Mouse (Mus musculus) lung, postnatal 14 days (tissue): Measurements from ENCODE around the gene Shisal2b.
"Not testable (repeated sequence)": the region's sequence is repeated elsewhere in the genome, so short reads cannot be mapped to it uniquely, and the experiment has no call there.

ENCODE experiments used
- DNase-seq: peaks from one replicate; pipeline ENCODE4 v3.0.0; 2021

Shisal2b gene

GRCm38 (mm10) chr13:104863127-104863979 is at the start of gene Shisal2b:
Shisal2b (minus strand) TSS chr13:104863893.
- DNase-seq = peak; percentile 2

- DNase-seq = not testable (repeated sequence)
Measured at GRCm38 (mm10) chr13:104911626-104912025, 47.9 kb upstream of the Shisal2b start.

DNA sequence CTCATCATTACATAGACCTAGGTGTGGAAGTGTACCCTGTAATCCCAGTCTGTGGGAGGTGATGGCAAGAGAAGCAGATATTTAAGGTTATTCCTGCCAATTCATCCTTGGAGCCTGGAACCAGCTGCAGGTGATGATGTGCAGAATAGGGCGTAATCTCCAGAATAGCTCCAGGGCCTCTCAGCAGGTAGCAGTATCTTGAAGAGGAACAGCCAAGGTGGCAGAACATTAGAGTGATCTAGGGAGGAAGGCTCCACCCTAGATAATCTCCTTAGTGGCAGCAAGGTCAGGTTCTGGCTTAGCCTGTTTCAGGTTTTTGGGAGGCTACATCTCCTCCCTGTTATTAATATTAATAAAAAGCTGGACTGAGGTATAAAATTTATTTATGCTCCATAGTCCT is 47.3 kb upstream of the Shisal2b start:
- DNase-seq = not testable (repeated sequence)

DNA sequence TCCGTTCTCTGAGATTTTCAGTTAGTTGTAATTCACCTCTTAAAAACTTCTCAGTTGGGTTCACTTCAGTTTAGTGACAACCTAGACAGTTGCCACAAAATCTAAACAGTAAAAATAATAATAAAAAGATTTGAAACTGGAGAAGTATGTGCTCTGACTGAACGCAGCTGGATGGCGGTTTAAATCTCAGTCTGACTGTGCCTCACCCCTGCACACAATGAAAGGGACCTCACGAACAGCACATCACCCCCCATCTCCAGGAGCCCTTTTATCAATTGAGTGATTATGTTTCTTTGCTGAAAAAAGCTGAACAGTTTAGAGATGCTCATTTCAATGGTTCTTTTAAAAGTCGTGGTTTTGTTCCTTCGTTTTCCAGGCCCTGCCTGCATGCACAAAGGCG is 45.0 kb upstream of the Shisal2b start:
- DNase-seq = no peak

DNA sequence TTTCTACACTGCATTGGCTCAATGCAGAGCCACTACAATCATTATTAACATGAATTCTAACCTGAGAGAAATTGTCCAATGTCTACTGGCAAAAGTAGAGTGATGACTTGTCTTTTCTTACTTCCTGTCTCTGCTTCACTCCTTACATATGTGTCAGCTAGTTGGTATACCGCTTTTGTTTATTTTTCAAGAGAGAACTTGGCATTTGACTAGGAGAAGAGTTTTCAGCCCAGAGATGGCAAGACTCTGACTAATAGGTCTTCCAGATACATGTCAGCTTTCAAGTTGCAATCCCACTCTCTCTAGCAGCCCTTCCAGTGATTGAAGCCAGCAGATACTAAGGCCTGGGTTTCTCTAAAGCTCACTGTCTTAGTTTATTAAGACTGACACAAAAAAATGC is 31.1 kb upstream of the Shisal2b start:
- no peak for DNase-seq

- no peak for DNase-seq
Measured at GRCm38 (mm10) chr13:104892337-104892736, 28.6 kb upstream of the Shisal2b start.

DNA sequence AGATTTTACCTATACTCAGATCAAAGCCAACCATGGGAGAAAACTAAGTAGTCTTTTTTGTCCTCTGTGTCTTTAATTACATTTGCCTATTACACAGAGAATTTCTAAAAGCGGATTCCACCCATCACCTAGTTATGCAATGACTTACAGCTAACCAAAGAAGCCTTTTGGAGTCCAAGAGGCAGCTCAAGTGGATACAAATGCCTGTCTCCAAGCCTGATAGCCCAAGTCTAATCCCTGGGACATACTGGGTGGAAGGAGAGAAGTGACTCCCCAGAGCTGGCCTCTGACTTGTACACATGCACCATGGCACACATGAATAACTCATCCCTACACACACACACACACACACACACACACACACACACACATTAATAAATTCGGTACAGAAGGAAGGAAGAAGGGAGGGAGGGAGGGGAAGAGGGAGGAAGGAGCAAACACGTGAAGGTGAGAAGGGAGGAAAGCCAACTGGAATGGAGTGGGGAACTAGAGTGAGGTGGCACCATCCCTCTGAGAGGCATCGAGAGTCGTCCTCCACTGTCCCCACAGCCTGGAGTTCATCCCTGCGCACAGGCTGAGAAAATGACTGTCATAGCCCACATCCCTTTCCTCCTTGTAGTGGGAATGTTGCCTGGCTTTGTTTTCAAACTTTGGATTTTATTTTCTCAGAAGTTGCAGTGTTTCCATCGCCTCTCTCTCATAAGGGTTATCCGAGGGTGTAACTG is 22.8 kb upstream of the Shisal2b start:
- DNase-seq = no peak

GRCm38 (mm10) chr13:104883566-104884249 is 20.0 kb upstream of the Shisal2b start:
- DNase-seq = no peak

GRCm38 (mm10) chr13:104878508-104878907 is 14.8 kb upstream of the Shisal2b start:
- DNase-seq = no peak

- DNase-seq = no peak
Measured at GRCm38 (mm10) chr13:104869907-104870306, 6.2 kb upstream of the Shisal2b start.

DNA sequence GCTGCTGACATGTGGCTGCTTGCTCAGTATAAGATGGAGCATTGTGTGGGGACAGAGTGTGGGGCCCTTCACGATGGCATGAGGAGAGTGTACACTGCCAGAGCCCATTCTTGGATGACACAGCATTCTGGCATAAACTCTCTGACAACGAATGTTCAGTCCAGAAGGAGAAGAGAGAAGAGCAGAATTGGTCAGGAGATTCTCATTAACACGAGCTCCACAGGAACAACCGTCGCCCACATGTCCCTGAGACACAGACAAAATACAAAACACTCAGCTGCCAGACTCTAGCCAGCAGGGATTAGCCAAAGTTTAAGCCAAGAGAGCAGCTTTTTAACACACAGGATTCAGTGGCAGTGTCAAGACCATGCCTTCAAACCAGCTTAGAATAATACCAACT is 3.0 kb upstream of the Shisal2b start:
- DNase-seq = no peak

DNA sequence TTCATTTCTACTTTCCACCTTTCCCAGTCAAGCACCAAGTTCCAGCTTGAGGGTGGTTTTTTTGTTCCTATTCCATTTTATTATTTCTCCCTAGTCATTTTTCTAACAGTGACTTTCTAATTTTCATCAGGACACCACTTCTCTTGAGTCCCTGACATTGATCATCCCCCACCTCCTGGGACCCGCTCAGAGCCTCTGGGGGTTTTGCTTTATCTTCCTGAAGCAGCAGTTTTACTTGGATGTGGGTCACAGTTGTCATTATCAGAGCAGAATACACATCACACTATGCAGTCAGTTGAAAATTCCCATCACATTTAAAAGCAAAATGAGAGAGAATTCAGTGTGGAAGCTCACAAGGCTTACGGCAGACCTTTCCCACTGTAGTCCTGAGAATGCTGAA is 10.0 kb downstream of the Shisal2b start:
- no peak for DNase-seq

GRCm38 (mm10) chr13:104843295-104844089 is 20.2 kb downstream of the Shisal2b start:
- DNase-seq = no peak

DNA sequence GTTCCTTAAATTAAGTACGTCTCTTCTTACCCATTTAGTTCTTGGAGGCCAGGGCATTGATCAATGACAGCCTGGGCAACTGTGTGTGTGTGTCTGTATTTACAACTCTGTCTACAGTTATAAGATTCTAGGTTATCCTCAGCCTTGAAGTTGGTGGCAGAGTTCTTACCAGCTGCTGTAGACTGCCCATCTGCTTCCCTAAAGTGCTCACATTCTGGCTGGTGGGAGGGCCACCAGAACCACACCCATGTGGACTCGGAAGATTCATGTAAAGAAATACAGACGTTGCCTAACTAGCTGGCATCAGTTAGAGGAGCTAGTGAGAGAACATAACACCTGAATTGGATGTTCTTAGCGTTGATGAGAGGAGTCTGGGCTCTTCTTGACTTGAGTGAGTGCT is 21.8 kb downstream of the Shisal2b start:
- no peak for DNase-seq

DNA sequence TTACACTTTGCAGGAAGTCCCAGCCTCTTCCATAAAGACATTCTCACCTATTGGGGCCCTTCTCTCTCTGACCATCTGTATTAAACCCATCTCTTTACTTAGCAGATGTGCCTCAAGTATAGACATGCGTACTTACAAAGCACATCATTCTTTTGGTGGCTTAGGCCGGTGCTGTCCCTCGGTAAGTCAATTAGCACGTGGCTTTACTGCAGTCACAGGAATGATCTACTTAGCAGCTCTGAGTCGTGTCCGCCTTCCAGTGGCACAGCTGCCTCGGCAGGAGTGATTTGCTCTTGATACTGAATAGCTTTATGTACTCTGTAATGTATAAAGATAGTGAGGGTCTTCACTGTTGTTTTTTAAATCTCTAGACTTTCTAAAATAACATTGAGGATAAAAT is 26.1 kb downstream of the Shisal2b start:
- no peak for DNase-seq

DNA sequence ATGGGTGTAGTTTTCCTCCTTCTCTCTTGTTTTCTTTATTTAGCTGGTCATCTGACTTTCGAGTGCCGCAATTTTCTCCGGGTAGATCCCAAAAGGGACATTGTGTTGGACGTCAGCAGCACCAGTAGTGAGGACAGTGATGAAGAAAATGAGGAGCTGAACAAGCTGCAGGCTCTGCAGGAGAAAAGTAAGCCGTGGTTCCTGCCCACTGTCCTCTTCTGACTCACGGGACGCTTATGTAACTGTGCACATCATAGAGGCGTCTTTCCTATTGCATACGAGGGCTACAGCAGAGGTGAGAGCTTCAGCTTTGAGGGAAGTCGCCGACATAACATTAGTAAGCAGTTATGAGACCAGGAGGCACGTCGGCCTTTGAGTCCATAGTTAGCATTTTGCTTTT is 30.9 kb downstream of the Shisal2b start:
- no peak for DNase-seq

- DNase-seq = no peak
Measured at GRCm38 (mm10) chr13:104825470-104825869, 38.2 kb downstream of the Shisal2b start.

GRCm38 (mm10) chr13:104822411-104822838 is 41.3 kb downstream of the Shisal2b start:
- DNase-seq = no peak

- DNase-seq = no peak
Measured at GRCm38 (mm10) chr13:104821908-104822307, 41.8 kb downstream of the Shisal2b start.

DNA sequence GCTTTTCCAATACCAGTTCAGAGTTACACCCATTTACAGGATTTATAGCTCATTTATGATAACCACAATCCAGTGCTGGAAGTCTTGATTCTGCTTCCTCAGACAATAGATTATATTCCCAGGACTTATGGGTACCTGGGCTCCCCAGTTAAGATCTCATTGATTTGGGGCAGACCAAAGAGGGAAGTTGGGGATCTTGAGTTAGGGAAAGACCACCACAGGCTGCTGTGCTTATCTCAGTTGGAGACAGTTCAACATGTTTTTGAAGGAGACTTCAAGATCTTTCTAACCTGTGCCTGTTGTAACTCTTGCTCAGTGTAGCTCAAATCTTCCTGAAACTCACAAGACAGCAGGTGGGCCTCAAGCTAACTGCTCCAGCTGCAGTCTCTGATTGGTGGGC is 42.5 kb downstream of the Shisal2b start:
- DNase-seq = no peak

DNA sequence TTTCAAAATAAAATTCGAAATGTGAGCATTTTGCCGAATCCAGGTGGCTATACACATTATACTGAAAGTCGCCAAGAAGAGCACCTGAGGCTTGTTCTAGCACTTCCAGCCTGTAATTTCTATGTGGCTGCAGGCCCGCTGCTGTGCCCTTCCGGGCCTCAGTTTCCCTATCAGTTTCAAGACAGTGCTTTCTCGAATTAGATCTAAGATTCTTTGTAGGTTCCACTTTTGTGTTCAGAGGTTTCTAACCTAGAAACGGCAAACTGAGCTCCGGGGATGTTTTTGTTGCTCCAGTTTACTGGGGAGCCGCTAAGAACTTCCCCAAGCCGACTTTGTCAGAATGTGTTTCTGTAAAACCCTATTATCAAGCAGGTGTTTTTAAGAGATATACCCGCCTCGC is 46.0 kb downstream of the Shisal2b start:
- peak; percentile 1 for DNase-seq
